Mouse (Mus musculus): ENCODE results near the gene Gmnc. TPM values are rescaled to one million over a fixed set of nuclear protein-coding genes. Genes with fewer than 3 reads are reported as not detected.
A peak's percentile ranks its signal among the peaks of the same experiment; 100 is the strongest.

Gmnc gene
- polyA plus RNA-seq, 1 experiment: 0.09 TPM

- no peak overlapping the region for H3K4me3 ChIP-seq (ENCODE audit: insufficient read depth, low read depth, low read length)
- TF ChIP-seq POLR2A (IDR thresholded peaks at IDR 0.05; ENCODE audit: low read depth, low read length) (no peak), CTCF (conservative IDR thresholded peaks at IDR 0.05; ENCODE audit: insufficient read depth, insufficient read length, low read depth, low read length) (no peak)
- H3K27ac ChIP-seq (ENCODE audit: insufficient read depth, low read depth, low read length): no peak overlapping the region
- no peaks in the 10 kb centered on the region for H3K27me3 ChIP-seq (replicated peaks; ENCODE audit: control insufficient read depth, insufficient read depth, low read length)
- no peaks in the 10 kb centered on the region for H3K36me3 ChIP-seq (ENCODE audit: control insufficient read depth, insufficient read depth, low read length)
- no peaks in the 10 kb centered on the region for H3K4me1 ChIP-seq (ENCODE audit: control insufficient read depth, insufficient read depth, low read length)
- 83% methylated on average over 19 of the region's 19 CpGs for WGBS
- DNase-seq: no peak
Observed at GRCm38 (mm10) chr16:26989415-26990315, 1.8 kb downstream of the Gmnc start.

- WGBS: 88% methylated on average over 1 of the region's 1 CpGs
- Histone ChIP-seq H3K36me3 (ENCODE audit: control insufficient read depth, insufficient read depth, low read length) (no peaks in the 10 kb centered on the region), H3K27ac (ENCODE audit: insufficient read depth, low read depth, low read length) (no peak overlapping the region), H3K4me3 (ENCODE audit: insufficient read depth, low read depth, low read length) (no peak overlapping the region), H3K4me1 (ENCODE audit: control insufficient read depth, insufficient read depth, low read length) (no peaks in the 10 kb centered on the region), H3K27me3 (replicated peaks; ENCODE audit: control insufficient read depth, insufficient read depth, low read length) (no peaks in the 10 kb centered on the region)
- no peak for DNase-seq
- TF ChIP-seq POLR2A (IDR thresholded peaks at IDR 0.05; ENCODE audit: low read depth, low read length) (no peak), CTCF (conservative IDR thresholded peaks at IDR 0.05; ENCODE audit: insufficient read depth, insufficient read length, low read depth, low read length) (no peak)
Observed at GRCm38 (mm10) chr16:26988188-26988587, 3.3 kb downstream of the Gmnc start.

- 74% methylated on average over 1 of the region's 1 CpGs for WGBS
- H3K4me3 ChIP-seq (ENCODE audit: insufficient read depth, low read depth, low read length): no peak overlapping the region
- no peaks in the 10 kb centered on the region for H3K36me3 ChIP-seq (ENCODE audit: control insufficient read depth, insufficient read depth, low read length)
- no peak for TF ChIP-seq CTCF (conservative IDR thresholded peaks at IDR 0.05; ENCODE audit: insufficient read depth, insufficient read length, low read depth, low read length)
- no peak for TF ChIP-seq POLR2A (IDR thresholded peaks at IDR 0.05; ENCODE audit: low read depth, low read length)
- no peaks in the 10 kb centered on the region for H3K27me3 ChIP-seq (replicated peaks; ENCODE audit: control insufficient read depth, insufficient read depth, low read length)
- H3K4me1 ChIP-seq (ENCODE audit: control insufficient read depth, insufficient read depth, low read length): no peaks in the 10 kb centered on the region
- peak; percentile 4 for DNase-seq
- no peak overlapping the region for H3K27ac ChIP-seq (ENCODE audit: insufficient read depth, low read depth, low read length)
Observed at GRCm38 (mm10) chr16:26985796-26986195, 5.7 kb downstream of the Gmnc start.

GRCm38 (mm10) chr16:26982112-26982511 lies 9.3 kb downstream of the Gmnc start:
- TF ChIP-seq POLR2A (IDR thresholded peaks at IDR 0.05; ENCODE audit: low read depth, low read length) (no peak), CTCF (conservative IDR thresholded peaks at IDR 0.05; ENCODE audit: insufficient read depth, insufficient read length, low read depth, low read length) (no peak)
- WGBS: 36% methylated on average over 3 of the region's 3 CpGs
- Histone ChIP-seq H3K36me3 (ENCODE audit: control insufficient read depth, insufficient read depth, low read length) (no peaks in the 10 kb centered on the region), H3K4me3 (ENCODE audit: insufficient read depth, low read depth, low read length) (no peak overlapping the region), H3K27me3 (replicated peaks; ENCODE audit: control insufficient read depth, insufficient read depth, low read length) (no peaks in the 10 kb centered on the region), H3K4me1 (ENCODE audit: control insufficient read depth, insufficient read depth, low read length) (no peaks in the 10 kb centered on the region), H3K27ac (ENCODE audit: insufficient read depth, low read depth, low read length) (no peak overlapping the region)
- DNase-seq: no peak

GRCm38 (mm10) chr16:26967967-26968366 lies 23.5 kb downstream of the Gmnc start:
- no peaks in the 10 kb centered on the region; the same call in 1 of the 2 replicates for H3K27me3 ChIP-seq (replicated peaks; ENCODE audit: control insufficient read depth, insufficient read depth, low read length)
- no peak overlapping the region for H3K27ac ChIP-seq (ENCODE audit: insufficient read depth, low read depth, low read length)
- no peak for TF ChIP-seq CTCF (conservative IDR thresholded peaks at IDR 0.05; ENCODE audit: insufficient read depth, insufficient read length, low read depth, low read length)
- no peak for TF ChIP-seq POLR2A (IDR thresholded peaks at IDR 0.05; ENCODE audit: low read depth, low read length)
- H3K4me1 ChIP-seq (ENCODE audit: control insufficient read depth, insufficient read depth, low read length): no peaks in the 10 kb centered on the region
- no peaks in the 10 kb centered on the region for H3K36me3 ChIP-seq (ENCODE audit: control insufficient read depth, insufficient read depth, low read length)
- peak; percentile 41 for DNase-seq
- WGBS: 2% methylated on average over 28 of the region's 28 CpGs
- peak overlapping the region; percentile 18; the same call in 1 of the 2 replicates for H3K4me3 ChIP-seq (ENCODE audit: insufficient read depth, low read depth, low read length)

GRCm38 (mm10) chr16:26966830-26967229 lies 24.6 kb downstream of the Gmnc start:
- Histone ChIP-seq H3K4me1 (ENCODE audit: control insufficient read depth, insufficient read depth, low read length) (no peaks in the 10 kb centered on the region), H3K36me3 (ENCODE audit: control insufficient read depth, insufficient read depth, low read length) (no peaks in the 10 kb centered on the region), H3K4me3 (ENCODE audit: insufficient read depth, low read depth, low read length) (no peak overlapping the region), H3K27me3 (replicated peaks; ENCODE audit: control insufficient read depth, insufficient read depth, low read length) (no peaks in the 10 kb centered on the region; the same call in 1 of the 2 replicates), H3K27ac (ENCODE audit: insufficient read depth, low read depth, low read length) (no peak overlapping the region)
- DNase-seq: peak; percentile 56
- TF ChIP-seq CTCF (conservative IDR thresholded peaks at IDR 0.05; ENCODE audit: insufficient read depth, insufficient read length, low read depth, low read length): no peak
- TF ChIP-seq POLR2A (IDR thresholded peaks at IDR 0.05; ENCODE audit: low read depth, low read length): no peak
- WGBS: 30% methylated on average over 2 of the region's 2 CpGs

GRCm38 (mm10) chr16:26961971-26962370 lies 29.5 kb downstream of the Gmnc start:
- no peak overlapping the region for H3K27ac ChIP-seq (ENCODE audit: insufficient read depth, low read depth, low read length)
- no peaks in the 10 kb centered on the region for H3K36me3 ChIP-seq (ENCODE audit: control insufficient read depth, insufficient read depth, low read length)
- DNase-seq: no peak
- no peak overlapping the region for H3K4me3 ChIP-seq (ENCODE audit: insufficient read depth, low read depth, low read length)
- no peaks in the 10 kb centered on the region for H3K4me1 ChIP-seq (ENCODE audit: control insufficient read depth, insufficient read depth, low read length)
- H3K27me3 ChIP-seq (replicated peaks; ENCODE audit: control insufficient read depth, insufficient read depth, low read length): no peaks in the 10 kb centered on the region; the same call in 1 of the 2 replicates
- no peak for TF ChIP-seq POLR2A (IDR thresholded peaks at IDR 0.05; ENCODE audit: low read depth, low read length)
